Mouse (Mus musculus) testis, adult 2 months (tissue): Measurements from ENCODE around the gene Slc43a1.

Source experiments
- CTCF ChIP-seq: fragments of 200-500 bp; IDR thresholded peaks from 2 replicates; pipeline ENCODE4 v1.5.1; 2012; ENCODE audit warnings: low read depth, mild to moderate bottlenecking, inconsistent platforms, low read length, moderate library complexity; ENCODE audit not compliant: control insufficient read depth, insufficient read depth, insufficient replicate concordance
- POLR2A ChIP-seq: fragments of 200-500 bp; IDR thresholded peaks from 2 replicates; pipeline ENCODE4 v1.6.1; 2012; ENCODE audit warnings: low read depth, mild to moderate bottlenecking, inconsistent platforms, low read length, moderate library complexity; ENCODE audit not compliant: control insufficient read depth

GRCm38 (mm10) chr2:84837107-84837506, 1.5 kb upstream of the Slc43a1 start:
- TF ChIP-seq CTCF (no peak), POLR2A (no peak)
